Mouse (Mus musculus) cerebellum, adult 11 months (tissue): ENCODE measurements around the gene Catsper3.

Source experiments
- DNase-seq: peaks from one replicate; pipeline ENCODE4 v3.0.0; 2022

The Catsper3 gene

GRCm38 (mm10) chr13:55784268-55784667 is at the start of gene Catsper3:
Catsper3 (plus strand) TSS chr13:55784568.
- DNase-seq, result no peak

DNA sequence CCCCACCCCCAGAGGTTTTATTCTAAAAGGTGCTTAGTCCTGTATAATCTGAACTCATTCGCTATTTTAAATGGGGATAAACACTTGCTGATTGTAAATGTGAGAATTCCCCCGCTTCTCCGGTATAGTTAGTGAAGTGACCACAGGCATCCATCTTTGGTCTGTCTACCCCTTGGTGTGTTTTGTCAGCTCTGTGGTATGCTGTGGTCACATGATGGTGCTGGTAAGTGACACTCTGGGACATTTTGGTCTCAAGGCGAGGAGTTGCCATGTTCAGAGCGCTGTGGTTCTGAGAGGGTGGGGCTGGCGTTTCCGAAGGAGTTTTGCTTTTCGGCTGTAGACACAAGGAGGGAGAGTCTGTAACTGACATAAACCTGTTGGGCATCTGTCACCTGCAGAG is 46.5 kb upstream of the Catsper3 start:
- DNase-seq, result no peak

GRCm38 (mm10) chr13:55742306-55742705 is 42.1 kb upstream of the Catsper3 start:
- DNase-seq, result no peak

GRCm38 (mm10) chr13:55754380-55754779 is 30.0 kb upstream of the Catsper3 start:
- DNase-seq, result no peak

DNA sequence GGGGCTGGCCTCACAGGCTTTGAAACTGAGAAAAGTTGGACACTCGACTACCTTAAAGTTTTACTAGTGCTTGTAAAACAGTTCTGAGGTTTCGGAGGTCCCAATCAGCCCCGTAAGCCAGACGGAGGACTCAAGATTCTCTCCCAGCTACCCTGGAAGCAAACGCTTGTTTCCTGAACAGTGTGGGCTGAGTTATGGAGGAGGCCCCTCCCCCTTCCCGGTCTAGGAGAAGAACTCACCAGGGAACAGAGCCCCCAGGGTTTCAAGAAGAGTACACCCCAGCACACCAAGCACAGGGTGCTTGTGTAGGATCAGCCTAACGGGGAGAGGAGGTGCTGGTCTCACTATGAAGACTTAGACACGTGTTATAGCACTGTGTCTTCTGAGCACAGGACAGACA is 27.6 kb upstream of the Catsper3 start:
- DNase-seq, result no peak

DNA sequence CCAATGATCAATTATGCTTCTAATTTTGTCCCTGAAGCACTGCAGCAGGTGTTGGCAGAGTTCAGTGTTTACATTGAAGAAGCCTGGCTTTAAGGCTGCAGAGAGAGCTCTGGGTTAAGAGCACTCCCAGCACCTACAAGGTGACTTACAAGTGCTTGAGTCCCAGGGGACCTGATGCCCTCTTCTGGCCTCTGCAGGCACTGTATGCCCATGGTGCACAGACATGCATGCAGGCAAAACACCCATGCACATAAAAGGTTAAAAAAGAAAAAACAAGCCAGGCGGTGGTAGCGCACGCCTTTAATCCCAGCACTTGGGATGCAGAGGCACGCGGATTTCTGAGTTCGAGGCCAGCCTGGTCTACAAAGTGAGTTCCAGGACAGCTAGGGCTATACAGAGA is 26.7 kb upstream of the Catsper3 start:
- DNase-seq, result no peak

DNA sequence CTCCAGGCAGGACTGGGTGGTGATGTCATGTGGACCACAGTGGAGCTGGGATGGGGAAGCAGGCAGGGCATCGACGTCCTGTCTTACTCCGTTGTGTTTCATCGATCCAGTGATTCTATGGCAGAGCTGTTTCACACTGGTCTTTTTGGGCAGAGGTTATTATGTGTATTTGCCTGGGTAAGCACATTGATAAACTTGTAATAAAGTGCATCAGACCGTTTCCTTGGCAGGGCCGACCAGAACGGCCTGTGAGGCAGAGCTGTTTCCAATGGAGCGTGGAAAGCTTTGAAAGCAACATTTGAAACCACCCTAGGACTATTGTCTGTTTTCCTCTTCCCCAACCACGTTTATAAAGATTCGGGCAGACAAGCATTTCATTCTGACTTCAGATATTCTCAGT is 23.8 kb upstream of the Catsper3 start:
- DNase-seq, result no peak

- DNase-seq, result no peak
Measured at GRCm38 (mm10) chr13:55761486-55761885, 22.9 kb upstream of the Catsper3 start.

DNA sequence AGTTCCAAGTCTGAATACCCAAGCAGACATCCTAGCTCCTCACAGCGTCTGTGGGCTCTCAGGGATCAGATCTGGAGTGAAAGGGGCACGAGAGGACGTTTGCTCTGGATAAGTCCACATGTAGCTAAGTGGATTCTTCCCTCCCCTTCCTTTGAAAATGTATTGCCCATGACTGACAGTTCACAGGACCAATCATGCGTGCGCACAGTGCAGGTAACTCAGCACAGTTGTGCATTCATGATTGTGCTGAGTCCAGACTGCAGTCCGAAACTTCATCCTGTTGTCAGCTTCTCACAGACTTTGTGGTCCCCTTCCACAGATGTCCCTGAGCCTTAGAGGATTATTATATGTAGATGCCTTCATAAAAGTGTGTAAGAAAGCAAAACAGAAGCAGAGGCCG is 10.0 kb upstream of the Catsper3 start:
- DNase-seq, result no peak

- DNase-seq, result no peak
Measured at GRCm38 (mm10) chr13:55775056-55775455, 9.3 kb upstream of the Catsper3 start.

- no peak for DNase-seq
Measured at GRCm38 (mm10) chr13:55786120-55786519, 1.8 kb downstream of the Catsper3 start.

DNA sequence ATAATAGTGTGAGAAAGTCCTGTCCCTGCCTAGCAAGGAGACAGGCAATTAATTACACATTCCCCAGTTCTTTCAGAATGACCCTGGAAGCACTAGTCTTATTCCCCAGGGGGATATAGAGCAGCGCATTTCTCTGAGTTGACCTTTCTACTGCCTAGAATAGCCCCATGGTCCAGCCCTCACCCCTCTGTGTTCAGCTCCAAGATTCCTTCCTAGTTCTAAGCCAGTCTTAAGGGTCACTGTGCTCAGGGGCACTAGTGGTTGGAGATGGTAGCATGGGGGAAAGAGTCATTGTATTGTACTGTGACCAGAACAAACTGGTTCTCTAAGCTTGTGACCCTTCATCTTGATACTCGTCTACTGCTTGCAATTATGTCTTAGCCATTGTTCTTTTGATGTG is 16.9 kb downstream of the Catsper3 start:
- DNase-seq, result no peak

GRCm38 (mm10) chr13:55803973-55804372 is 19.6 kb downstream of the Catsper3 start:
- DNase-seq, result no peak

DNA sequence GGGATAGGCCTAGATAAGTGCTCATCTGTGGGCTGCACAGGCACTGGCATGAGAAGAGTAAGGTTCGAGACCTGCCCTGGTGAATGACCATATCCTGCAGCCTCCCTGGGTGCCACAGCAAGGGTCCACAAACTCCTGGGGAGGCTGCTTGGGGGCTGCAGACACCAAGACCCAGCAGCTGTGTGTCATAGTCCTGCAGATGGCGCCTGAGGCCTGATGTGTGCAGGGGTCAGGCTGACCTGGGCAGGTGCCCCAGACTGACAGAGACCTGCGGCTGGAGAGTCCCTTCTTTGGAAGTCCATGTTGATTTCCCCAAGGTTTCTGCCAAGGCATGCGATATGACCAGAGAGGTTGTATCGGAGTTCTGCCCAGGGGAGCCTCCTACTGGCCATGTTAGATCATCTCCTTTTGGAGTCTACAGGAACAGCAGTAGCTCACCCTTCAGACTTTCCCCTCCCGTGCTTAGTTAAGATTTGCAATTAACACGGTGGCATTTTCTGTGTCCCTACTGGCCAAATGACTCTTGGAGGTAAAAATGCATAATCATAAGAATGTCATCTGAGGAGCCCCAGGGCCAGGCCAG is 24.8 kb downstream of the Catsper3 start:
- DNase-seq, result no peak

- DNase-seq, result no peak
Measured at GRCm38 (mm10) chr13:55809707-55810106, 25.3 kb downstream of the Catsper3 start.

DNA sequence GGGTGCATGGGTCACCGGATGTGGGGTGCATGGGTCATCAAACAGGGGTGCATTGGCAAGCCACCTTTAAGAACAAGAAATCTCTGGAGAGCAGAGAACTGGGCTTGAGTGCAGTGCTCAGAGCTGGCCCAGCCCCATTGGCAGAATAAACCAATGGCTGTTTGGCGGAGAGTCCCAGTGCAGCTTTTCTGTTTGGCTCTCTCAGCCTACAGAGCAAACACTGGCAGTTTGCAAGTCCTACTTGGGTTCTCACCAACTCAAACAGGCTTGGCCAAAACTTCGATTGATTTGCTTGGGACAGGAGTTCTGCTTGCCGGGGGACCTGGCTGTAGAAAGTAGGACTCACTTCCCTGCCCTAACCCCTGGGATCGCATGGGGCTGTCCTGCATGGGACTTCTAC is 26.6 kb downstream of the Catsper3 start:
- no peak for DNase-seq

GRCm38 (mm10) chr13:55813490-55814016 is 29.2 kb downstream of the Catsper3 start:
- DNase-seq, result no peak

DNA sequence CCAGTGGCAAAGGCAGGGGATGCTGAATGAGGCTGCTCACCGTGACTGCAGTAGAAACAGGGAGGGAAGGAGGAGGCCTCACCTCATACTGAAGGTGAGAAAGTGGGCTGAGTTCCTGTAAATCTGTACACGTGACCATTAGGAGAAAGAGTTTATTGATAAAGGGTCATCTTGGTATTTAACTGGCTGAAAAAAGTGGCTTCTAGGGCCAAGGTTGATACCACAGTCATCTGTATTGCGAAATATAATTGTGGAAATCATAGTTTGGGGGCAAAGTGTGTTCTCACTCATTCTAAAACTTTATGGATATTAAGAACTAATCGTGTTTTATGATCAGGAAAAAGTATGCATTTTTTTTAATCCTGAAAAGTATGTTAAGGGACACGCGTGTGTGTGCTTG is 30.5 kb downstream of the Catsper3 start:
- no peak for DNase-seq

GRCm38 (mm10) chr13:55822499-55822898 is 38.1 kb downstream of the Catsper3 start:
- no peak for DNase-seq

GRCm38 (mm10) chr13:55824151-55824945 is 40.0 kb downstream of the Catsper3 start:
- DNase-seq, result no peak

- DNase-seq, result no peak
Measured at GRCm38 (mm10) chr13:55825245-55825681, 40.9 kb downstream of the Catsper3 start.

GRCm38 (mm10) chr13:55826008-55826671 is 41.8 kb downstream of the Catsper3 start:
- DNase-seq, result no peak

DNA sequence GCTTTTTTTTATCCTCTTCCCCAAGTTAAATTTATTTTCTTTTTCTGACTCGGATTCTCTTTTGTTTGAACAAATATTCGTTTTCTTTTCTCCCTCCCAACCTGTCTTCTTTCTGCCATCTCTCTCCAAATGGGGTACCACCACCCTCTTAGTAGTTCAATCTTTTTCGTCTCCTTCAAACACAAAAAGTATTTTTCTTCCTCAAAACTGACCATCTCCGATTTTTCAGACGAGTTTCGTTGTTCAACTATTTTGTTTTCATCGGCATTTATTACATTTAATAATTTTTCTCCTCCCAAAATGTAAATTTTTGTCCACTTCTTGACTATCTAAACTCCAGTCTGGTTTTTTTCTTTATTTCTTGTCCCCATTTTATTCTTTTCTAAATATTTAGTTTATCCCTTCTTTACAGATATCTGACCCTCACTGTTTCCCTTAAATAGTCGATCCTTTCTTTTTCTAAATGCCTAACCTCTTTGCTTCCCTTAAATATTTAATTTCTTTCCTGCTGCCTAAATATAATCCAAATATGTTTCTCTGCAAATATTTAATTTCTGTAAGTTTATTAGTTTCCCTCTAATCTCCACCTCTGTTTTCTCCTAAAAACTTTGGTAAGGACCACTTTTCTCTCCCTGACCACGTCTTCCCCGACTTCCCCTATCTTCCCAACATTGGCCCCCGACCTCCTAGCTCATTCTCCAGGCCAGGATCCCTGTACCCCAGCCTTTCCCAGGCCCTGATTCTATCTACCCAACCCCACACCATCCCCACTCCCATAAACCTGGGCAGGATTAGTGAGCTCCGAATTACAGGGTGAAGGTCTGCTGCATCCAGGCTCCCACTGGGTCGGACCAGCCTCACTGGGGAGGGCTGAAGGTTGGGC is 42.7 kb downstream of the Catsper3 start:
- no peak for DNase-seq
